In the genomic region with DNA sequence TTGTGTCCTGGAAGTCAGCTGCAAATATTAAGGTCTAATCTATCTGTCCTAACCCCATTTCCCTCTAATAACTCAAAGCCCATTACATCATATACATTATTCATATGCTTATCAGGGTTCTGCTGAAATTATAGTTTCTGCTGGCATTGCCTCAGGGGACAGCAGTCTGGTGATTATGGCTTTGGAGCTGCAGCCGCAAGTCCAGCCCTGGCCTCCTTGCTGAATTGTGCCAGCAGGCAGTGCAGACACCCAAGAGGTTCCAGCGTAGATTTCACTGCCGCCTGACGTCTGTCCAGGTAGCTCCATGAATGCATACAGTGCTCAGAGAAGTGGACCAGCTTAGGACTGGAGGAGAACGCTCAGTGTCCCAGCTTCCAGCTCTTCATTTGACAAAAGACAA, we compare ENCODE assay signal across 13 mouse cellular contexts. TPM values are rescaled to one million over a fixed set of nuclear protein-coding genes. Genes with fewer than 3 reads are reported as not detected.
DNase-seq lines count a peak whose midpoint lies in the region; ATAC-seq and TF ChIP-seq lines count a peak whose summit lies in the region.
"Had no signal": no experiment of that assay in that cellular context is flagged by ENCODE, and none has a peak within 500 bp of the region (broad histone marks: within the 10 kb centered on the region; RNA-seq: fewer than 3 reads in every experiment).

No protein-coding gene starts in this region.

- no peak overlapping the region for H3K4me3 ChIP-seq in forebrain, embryonic 12.5 days (replicated peaks)
- no peak overlapping the region for H3K4me3 ChIP-seq in forebrain, postnatal 0 days (ENCODE audit: low read depth, low read length)
- H3K4me3 ChIP-seq in lung, embryonic 15.5 days, result no peak overlapping the region
- no peak overlapping the region for H3K4me3 ChIP-seq in hindbrain, embryonic 14.5 days (replicated peaks; ENCODE audit: low read length)
- no peak overlapping the region for H3K4me3 ChIP-seq in olfactory bulb, adult 2 months (ENCODE audit: insufficient read depth, low read depth, low read length)
- H3K4me3 ChIP-seq in heart, adult 2 months, result no peak overlapping the region

- H3K4me1 ChIP-seq in forebrain, embryonic 12.5 days, result peaks cover 53% of the 10 kb centered on the region
- H3K4me1 ChIP-seq in forebrain, postnatal 0 days (ENCODE audit: insufficient read depth), result 0 out of 2 replicates have a peak, but pooled peaks cover 2% of the 10 kb centered on the region
- H3K4me1 ChIP-seq in lung, embryonic 15.5 days, result peaks cover 21% of the 10 kb centered on the region
- H3K4me1 ChIP-seq in hindbrain, embryonic 14.5 days (replicated peaks; ENCODE audit: control insufficient read depth, insufficient read depth, low read length), result peaks cover 31% of the 10 kb centered on the region
- H3K4me1 ChIP-seq in olfactory bulb, adult 2 months (ENCODE audit: control insufficient read depth, insufficient read depth, low read length), result peaks cover 16% of the 10 kb centered on the region
- peaks cover 3% of the 10 kb centered on the region; the same call in 1 of the 2 replicates for H3K4me1 ChIP-seq in heart, adult 2 months (ENCODE audit: control insufficient read depth, insufficient read depth, low read length)

- H3K36me3 ChIP-seq in forebrain, embryonic 12.5 days (replicated peaks), result no peaks in the 10 kb centered on the region
- no peaks in the 10 kb centered on the region for H3K36me3 ChIP-seq in forebrain, postnatal 0 days (ENCODE audit: insufficient read depth)
- no peaks in the 10 kb centered on the region for H3K36me3 ChIP-seq in lung, embryonic 15.5 days
- H3K36me3 ChIP-seq in hindbrain, embryonic 14.5 days (replicated peaks; ENCODE audit: control insufficient read depth, insufficient read depth), result no peaks in the 10 kb centered on the region
- H3K36me3 ChIP-seq in heart, adult 2 months (ENCODE audit: control insufficient read depth, insufficient read depth, low read length), result no peaks in the 10 kb centered on the region

- TF ChIP-seq CTCF in forebrain, postnatal 0 days (IDR thresholded peaks at IDR 0.05; ENCODE audit: low read depth), result no peak
- no peak for TF ChIP-seq CTCF in olfactory bulb, adult 2 months (IDR thresholded peaks at IDR 0.05; ENCODE audit: insufficient read depth, low read depth, low read length)
- TF ChIP-seq CTCF in heart, adult 2 months (IDR thresholded peaks at IDR 0.05), result no peak

- H3K9ac ChIP-seq in forebrain, embryonic 12.5 days, result no peak overlapping the region
- H3K9ac ChIP-seq in forebrain, postnatal 0 days, result no peak overlapping the region
- H3K9ac ChIP-seq in lung, embryonic 15.5 days, result no peak overlapping the region
- no peak overlapping the region for H3K9ac ChIP-seq in hindbrain, embryonic 14.5 days
- no peak overlapping the region for H3K9ac ChIP-seq in heart, adult 2 months (ENCODE audit: low read depth, low read length)

- 0 out of 2 replicates have a peak overlapping the region, but pooled peaks have one; percentile 9 for H3K27ac ChIP-seq in forebrain, embryonic 12.5 days
- no peak overlapping the region for H3K27ac ChIP-seq in forebrain, postnatal 0 days (ENCODE audit: low read depth, low read length)
- H3K27ac ChIP-seq in lung, embryonic 15.5 days, result peak overlapping the region; percentile 81
- peak overlapping the region; percentile 67 for H3K27ac ChIP-seq in hindbrain, embryonic 14.5 days
- 0 out of 2 replicates have a peak overlapping the region, but pooled peaks have one; percentile 16 for H3K27ac ChIP-seq in olfactory bulb, adult 2 months (ENCODE audit: insufficient read depth, low read depth, low read length)
- no peak overlapping the region for H3K27ac ChIP-seq in heart, adult 2 months

- WGBS in forebrain, embryonic 12.5 days, result 74% methylated on average over 5 of the region's 5 CpGs
- 73% methylated on average over 5 of the region's 5 CpGs for WGBS in forebrain, postnatal 0 days
- WGBS in lung, embryonic 15.5 days, result 57% methylated on average over 5 of the region's 5 CpGs
- 42% methylated on average over 5 of the region's 5 CpGs for WGBS in hindbrain, embryonic 14.5 days
- 66% methylated on average over 5 of the region's 5 CpGs for WGBS in olfactory bulb, adult 2 months
- 84% methylated on average over 5 of the region's 5 CpGs for WGBS in heart, adult 2 months

- H3K4me2 ChIP-seq in forebrain, embryonic 12.5 days, result no peak overlapping the region
- H3K4me2 ChIP-seq in forebrain, postnatal 0 days (ENCODE audit: low read depth), result no peak overlapping the region
- no peak overlapping the region for H3K4me2 ChIP-seq in lung, embryonic 15.5 days
- no peak overlapping the region for H3K4me2 ChIP-seq in hindbrain, embryonic 14.5 days (replicated peaks)

- no peak for ATAC-seq in forebrain, embryonic 12.5 days (ENCODE audit: low FRiP score)
- no peak for ATAC-seq in forebrain, postnatal 0 days
- ATAC-seq in lung, embryonic 15.5 days (ENCODE audit: borderline replicate concordance, extremely low read depth, low FRiP score, low TSS enrichment), result no peak
- no peak for ATAC-seq in hindbrain, embryonic 14.5 days (ENCODE audit: low FRiP score)

- no peak for TF ChIP-seq POLR2A in olfactory bulb, adult 2 months (IDR thresholded peaks at IDR 0.05; ENCODE audit: insufficient read depth, low read depth, low read length)
- TF ChIP-seq POLR2A in heart, adult 2 months (IDR thresholded peaks at IDR 0.05; ENCODE audit: insufficient read depth, low read depth, low read length), result no peak

- no peaks in the 10 kb centered on the region for H3K27me3 ChIP-seq in forebrain, embryonic 12.5 days
- H3K27me3 ChIP-seq in forebrain, postnatal 0 days (ENCODE audit: insufficient read depth, low read length), result no peaks in the 10 kb centered on the region
- H3K27me3 ChIP-seq in lung, embryonic 15.5 days, result no peaks in the 10 kb centered on the region
- no peaks in the 10 kb centered on the region for H3K27me3 ChIP-seq in hindbrain, embryonic 14.5 days (ENCODE audit: control insufficient read depth, insufficient read depth, low read length)
- H3K27me3 ChIP-seq in heart, adult 2 months (ENCODE audit: control insufficient read depth, insufficient read depth, low read length), result no peaks in the 10 kb centered on the region

- H3K79me2 ChIP-seq in heart, adult 2 months (replicated peaks; ENCODE audit: control insufficient read depth, insufficient read depth, low read length), result no peaks in the 10 kb centered on the region

- DNase-seq in forebrain, postnatal 0 days, result no peak
- no peak for DNase-seq in lung, postnatal 36 days
- no peak for DNase-seq in hindbrain, embryonic 14.5 days (ENCODE audit: low spot score)
- DNase-seq in layer of hippocampus, adult 18-20 months (ENCODE audit: low spot score in 2 of 2), result no peak
- DNase-seq in heart, adult 2 months, result no peak
- DNase-seq: adrenal gland, adult 2 months; heart, adult 18-20 months; kidney, postnatal 10 days; lung, adult 18-20 months; thymus, adult 18-20 months had no signal

- no peaks in the 10 kb centered on the region for H3K9me3 ChIP-seq in forebrain, embryonic 12.5 days
- no peaks in the 10 kb centered on the region for H3K9me3 ChIP-seq in forebrain, postnatal 0 days (ENCODE audit: low read length)
- H3K9me3 ChIP-seq in lung, embryonic 15.5 days, result no peaks in the 10 kb centered on the region
- no peaks in the 10 kb centered on the region for H3K9me3 ChIP-seq in hindbrain, embryonic 14.5 days (ENCODE audit: control insufficient read depth, low read length)

- intact Hi-C loops in heart, adult 2 months (cut with DNase I), result no loop called here

- no peak for TF ChIP-seq EP300 in heart, adult 2 months (IDR thresholded peaks at IDR 0.05; ENCODE audit: insufficient read depth, low read depth, low read length)

RNA-seq across cellular contexts. Expression of gene Gm10645, which starts 16.8 kb away (rescaled TPM):
- polyA plus RNA-seq in forebrain, embryonic 12.5 days (2016; fragmentation: Nextera tagmentation; extraction: Ambion mirVana), result 5.5 and 6.2 TPM in 2 replicates
- total RNA-seq in forebrain, postnatal 0 days (2014; rRNA removed), result 1.9 and 3.2 TPM in 2 replicates
- 7.5 and 8.8 TPM in 2 replicates for polyA plus RNA-seq in forebrain, postnatal 0 days (2015; fragmentation: Nextera tagmentation; extraction: Ambion mirVana)
- 1.2 and 1.4 TPM in 2 replicates for polyA plus RNA-seq in lung, embryonic 15.5 days (2015; fragmentation: Nextera tagmentation; extraction: Ambion mirVana)
- 10.3 and 12.9 TPM in 2 replicates for polyA plus RNA-seq in hindbrain, embryonic 14.5 days (2014; fragmentation: Nextera tagmentation; extraction: Ambion mirVana)
- not detected in 2 replicates for polyA plus RNA-seq in olfactory bulb, adult 2 months (2012; ENCODE audit: insufficient read depth, insufficient read length, low replicate concordance, missing spikeins)
- 1 to 10 TPM in 1 of 2 experiments, under 1 TPM in 1; 0.79 to 1.4 TPM for total RNA-seq in layer of hippocampus, adult 18-20 months (2021)
- under 1 TPM in 1 of 2 experiments, not detected in 1; 0.20 TPM for total RNA-seq in heart, adult 2 months (2021)
- 0.29 TPM in 1 of 2 replicates, not detected in the other for polyA plus RNA-seq in heart, adult 2 months (2012; rRNA removed)
- total RNA-seq: heart, adult 18-20 months had no signal

RNA-seq across cellular contexts. Expression of gene Tbc1d9, which starts 17.6 kb away (rescaled TPM):
- 11.6 and 12.7 TPM in 2 replicates for polyA plus RNA-seq in forebrain, embryonic 12.5 days (2016; fragmentation: Nextera tagmentation; extraction: Ambion mirVana)
- 83.4 and 107 TPM in 2 replicates for total RNA-seq in forebrain, postnatal 0 days (2014; rRNA removed)
- 12.4 and 17.1 TPM in 2 replicates for polyA plus RNA-seq in forebrain, postnatal 0 days (2015; fragmentation: Nextera tagmentation; extraction: Ambion mirVana)
- polyA plus RNA-seq in lung, embryonic 15.5 days (2015; fragmentation: Nextera tagmentation; extraction: Ambion mirVana), result 1.7 and 2.0 TPM in 2 replicates
- polyA plus RNA-seq in hindbrain, embryonic 14.5 days (2014; fragmentation: Nextera tagmentation; extraction: Ambion mirVana), result 23.0 and 26.3 TPM in 2 replicates
- polyA plus RNA-seq in olfactory bulb, adult 2 months (2012; ENCODE audit: insufficient read depth, insufficient read length, low replicate concordance, missing spikeins), result 56.9 TPM in 1 of 2 replicates, not detected in the other
- 10 to 100 TPM; 61.2 to 65.3 TPM for total RNA-seq in layer of hippocampus, adult 18-20 months (2021)
- 1 to 10 TPM; 2.3 to 2.6 TPM for total RNA-seq in heart, adult 2 months (2021)
- polyA plus RNA-seq in heart, adult 2 months (2012; rRNA removed), result 2.4 and 3.1 TPM in 2 replicates

Comparison
In these comparisons a context has a peak if more than half of its experiments do, and no peak if none do; other contexts are left out.
1. H3K27ac ChIP-seq: peak in forebrain, embryonic 12.5 days (single experiment), lung, embryonic 15.5 days (single experiment), hindbrain, embryonic 14.5 days (single experiment) and olfactory bulb, adult 2 months (single experiment); none in forebrain, postnatal 0 days (single experiment) and heart, adult 2 months (single experiment).